Mouse (Mus musculus): ENCODE measurements at regions not wholly inside any gene's neighbourhood (a gene's known extent, or its start where the extent isn't known, plus 50 kb on each side); places are given as distances from the start of the nearest gene placed in this dataset.

- Histone ChIP-seq H3K9me3 (replicated peaks) (no peaks in the 10 kb centered on the region), H3K4me3 (ENCODE audit: low read depth, low read length) (no peak overlapping the region), H3K27me3 (ENCODE audit: insufficient read depth, low read length) (no peaks in the 10 kb centered on the region), H3K4me1 (ENCODE audit: insufficient read depth, low read depth, low read length) (no peaks in the 10 kb centered on the region), H3K36me3 (replicated peaks) (no peaks in the 10 kb centered on the region)
- no peak for DNase-seq (ENCODE audit: low spot score)
- TF ChIP-seq CTCF (IDR thresholded peaks at IDR 0.05; ENCODE audit: low read depth, low read length) (no peak), POLR2AphosphoS5 (IDR thresholded peaks at IDR 0.05; ENCODE audit: insufficient replicate concordance, low read depth, low read length) (no peak), GATA1 (IDR thresholded peaks at IDR 0.05; ENCODE audit: borderline replicate concordance, low read length) (no peak), TAL1 (conservative IDR thresholded peaks at IDR 0.05; ENCODE audit: low read depth, low read length) (no peak), GATA2 (IDR thresholded peaks at IDR 0.05; ENCODE audit: borderline replicate concordance, low read depth, low read length) (no peak)
- ATAC-seq (ENCODE audit: extremely low read depth, insufficient number of reproducible peaks, low FRiP score, poor library complexity, severe bottlenecking), result no peak
Observed at GRCm38 (mm10) chr16:87031836-87032235, 322.1 kb upstream of the N6amt1 start.

GRCm38 (mm10) chr16:87028516-87029145 is 325.4 kb upstream of the N6amt1 start:
- TF ChIP-seq POLR2AphosphoS5 (IDR thresholded peaks at IDR 0.05; ENCODE audit: insufficient replicate concordance, low read depth, low read length), result no peak
- H3K9me3 ChIP-seq (replicated peaks), result no peaks in the 10 kb centered on the region
- no peak for DNase-seq (ENCODE audit: low spot score)
- no peak for ATAC-seq (ENCODE audit: extremely low read depth, insufficient number of reproducible peaks, low FRiP score, poor library complexity, severe bottlenecking)
- no peak overlapping the region for H3K4me3 ChIP-seq (ENCODE audit: low read depth, low read length)
- no peaks in the 10 kb centered on the region for H3K36me3 ChIP-seq (replicated peaks)
- H3K4me1 ChIP-seq (ENCODE audit: insufficient read depth, low read depth, low read length), result no peaks in the 10 kb centered on the region
- no peaks in the 10 kb centered on the region for H3K27me3 ChIP-seq (ENCODE audit: insufficient read depth, low read length)

DNA sequence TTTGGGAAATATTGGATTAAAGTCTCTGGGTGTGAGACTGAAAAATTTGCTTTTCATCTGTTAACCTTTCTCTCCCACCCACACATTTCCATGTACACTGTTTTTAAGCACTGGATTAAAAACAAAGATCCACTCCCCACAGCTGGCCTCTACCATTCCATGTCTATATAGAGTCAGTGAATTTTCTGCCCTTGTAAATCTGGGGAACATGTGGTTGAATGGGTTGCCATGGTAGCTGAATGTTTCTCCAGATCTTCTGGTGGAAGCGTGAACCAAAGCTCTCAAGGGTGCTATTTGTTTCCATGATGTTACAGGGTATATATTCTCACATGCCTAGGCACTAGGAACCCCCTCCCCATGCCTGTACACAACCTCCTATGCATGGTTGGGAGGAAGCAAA is 326.4 kb upstream of the N6amt1 start:
- Histone ChIP-seq H3K9me3 (replicated peaks) (no peaks in the 10 kb centered on the region), H3K27me3 (ENCODE audit: insufficient read depth, low read length) (no peaks in the 10 kb centered on the region), H3K4me1 (ENCODE audit: insufficient read depth, low read depth, low read length) (no peaks in the 10 kb centered on the region), H3K4me3 (ENCODE audit: low read depth, low read length) (no peak overlapping the region), H3K36me3 (replicated peaks) (no peaks in the 10 kb centered on the region)
- TF ChIP-seq GATA2 (IDR thresholded peaks at IDR 0.05; ENCODE audit: borderline replicate concordance, low read depth, low read length) (no peak), POLR2AphosphoS5 (IDR thresholded peaks at IDR 0.05; ENCODE audit: insufficient replicate concordance, low read depth, low read length) (no peak), TAL1 (conservative IDR thresholded peaks at IDR 0.05; ENCODE audit: low read depth, low read length) (no peak), GATA1 (IDR thresholded peaks at IDR 0.05; ENCODE audit: borderline replicate concordance, low read length) (no peak), CTCF (IDR thresholded peaks at IDR 0.05; ENCODE audit: low read depth, low read length) (no peak)
- ATAC-seq (ENCODE audit: extremely low read depth, insufficient number of reproducible peaks, low FRiP score, poor library complexity, severe bottlenecking) (no peak), DNase-seq (ENCODE audit: low spot score) (no peak)

- no peaks in the 10 kb centered on the region for H3K4me1 ChIP-seq (ENCODE audit: insufficient read depth, low read depth, low read length)
- ATAC-seq (ENCODE audit: extremely low read depth, insufficient number of reproducible peaks, low FRiP score, poor library complexity, severe bottlenecking) (no peak), DNase-seq (ENCODE audit: low spot score) (no peak)
- no peak for TF ChIP-seq POLR2AphosphoS5 (IDR thresholded peaks at IDR 0.05; ENCODE audit: insufficient replicate concordance, low read depth, low read length)
- no peak for TF ChIP-seq GATA1 (IDR thresholded peaks at IDR 0.05; ENCODE audit: borderline replicate concordance, low read length)
- no peak for TF ChIP-seq CTCF (IDR thresholded peaks at IDR 0.05; ENCODE audit: low read depth, low read length)
- TF ChIP-seq GATA2 (IDR thresholded peaks at IDR 0.05; ENCODE audit: borderline replicate concordance, low read depth, low read length), result no peak
- no peak for TF ChIP-seq TAL1 (conservative IDR thresholded peaks at IDR 0.05; ENCODE audit: low read depth, low read length)
- no peak overlapping the region for H3K4me3 ChIP-seq (ENCODE audit: low read depth, low read length)
- no peaks in the 10 kb centered on the region for H3K9me3 ChIP-seq (replicated peaks)
- no peaks in the 10 kb centered on the region for H3K27me3 ChIP-seq (ENCODE audit: insufficient read depth, low read length)
- H3K36me3 ChIP-seq (replicated peaks), result no peaks in the 10 kb centered on the region
Observed at GRCm38 (mm10) chr16:87022041-87022440, 331.9 kb upstream of the N6amt1 start.

- Histone ChIP-seq H3K4me1 (ENCODE audit: insufficient read depth, low read depth, low read length) (no peaks in the 10 kb centered on the region), H3K9me3 (replicated peaks) (no peaks in the 10 kb centered on the region), H3K4me3 (ENCODE audit: low read depth, low read length) (no peak overlapping the region), H3K27me3 (ENCODE audit: insufficient read depth, low read length) (no peaks in the 10 kb centered on the region), H3K36me3 (replicated peaks) (no peaks in the 10 kb centered on the region)
- ATAC-seq (ENCODE audit: extremely low read depth, insufficient number of reproducible peaks, low FRiP score, poor library complexity, severe bottlenecking) (no peak), DNase-seq (ENCODE audit: low spot score) (no peak)
- TF ChIP-seq POLR2AphosphoS5 (IDR thresholded peaks at IDR 0.05; ENCODE audit: insufficient replicate concordance, low read depth, low read length) (no peak), TAL1 (conservative IDR thresholded peaks at IDR 0.05; ENCODE audit: low read depth, low read length) (no peak)
Observed at GRCm38 (mm10) chr16:87017107-87017670, 336.8 kb upstream of the N6amt1 start.

DNA sequence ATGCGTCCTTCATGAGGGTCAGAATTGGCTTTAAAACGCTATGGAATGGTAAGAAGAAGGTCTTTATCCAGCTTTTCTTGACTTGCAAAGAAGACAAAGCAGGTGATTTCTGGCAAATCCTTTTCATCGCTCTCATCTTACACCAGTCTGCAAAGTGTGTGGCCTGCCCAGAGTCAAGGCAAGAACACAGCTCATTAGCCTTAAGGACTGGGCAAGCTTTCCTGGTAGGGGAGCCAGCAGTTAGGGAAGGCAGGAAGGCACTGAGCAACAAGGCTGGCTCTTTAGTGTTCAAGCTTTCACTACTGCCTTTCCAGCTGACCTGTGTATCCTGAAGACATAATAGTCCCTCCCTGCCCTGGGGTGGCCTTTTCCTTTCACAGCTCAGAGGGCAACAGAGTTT is 352.4 kb upstream of the N6amt1 start:
- H3K9me3 ChIP-seq (replicated peaks), result 0 out of 2 replicates have a peak, but pooled peaks cover 2% of the 10 kb centered on the region
- ATAC-seq (ENCODE audit: extremely low read depth, insufficient number of reproducible peaks, low FRiP score, poor library complexity, severe bottlenecking), result no peak
- no peaks in the 10 kb centered on the region for H3K27me3 ChIP-seq (ENCODE audit: insufficient read depth, low read length)
- H3K4me3 ChIP-seq (ENCODE audit: low read depth, low read length), result no peak overlapping the region
- TF ChIP-seq TAL1 (conservative IDR thresholded peaks at IDR 0.05; ENCODE audit: low read depth, low read length) (no peak), POLR2AphosphoS5 (IDR thresholded peaks at IDR 0.05; ENCODE audit: insufficient replicate concordance, low read depth, low read length) (no peak), CTCF (IDR thresholded peaks at IDR 0.05; ENCODE audit: low read depth, low read length) (no peak), GATA2 (IDR thresholded peaks at IDR 0.05; ENCODE audit: borderline replicate concordance, low read depth, low read length) (no peak), GATA1 (IDR thresholded peaks at IDR 0.05; ENCODE audit: borderline replicate concordance, low read length) (no peak)
- DNase-seq (ENCODE audit: low spot score), result no peak
- H3K36me3 ChIP-seq (replicated peaks), result no peaks in the 10 kb centered on the region
- no peaks in the 10 kb centered on the region for H3K4me1 ChIP-seq (ENCODE audit: insufficient read depth, low read depth, low read length)

All from G1E (cell line).